Mouse (Mus musculus) monocyte, adult 2 months (primary cell): ENCODE data around the gene Eme2.

Experiments
- DNase-seq, 2 experiments: peaks; one replicate each; pipeline ENCODE4 v3.0.0; 2022; ENCODE audit warnings: low spot score in 2 of 2, low read depth in 1 of 2

Eme2 gene

DNA sequence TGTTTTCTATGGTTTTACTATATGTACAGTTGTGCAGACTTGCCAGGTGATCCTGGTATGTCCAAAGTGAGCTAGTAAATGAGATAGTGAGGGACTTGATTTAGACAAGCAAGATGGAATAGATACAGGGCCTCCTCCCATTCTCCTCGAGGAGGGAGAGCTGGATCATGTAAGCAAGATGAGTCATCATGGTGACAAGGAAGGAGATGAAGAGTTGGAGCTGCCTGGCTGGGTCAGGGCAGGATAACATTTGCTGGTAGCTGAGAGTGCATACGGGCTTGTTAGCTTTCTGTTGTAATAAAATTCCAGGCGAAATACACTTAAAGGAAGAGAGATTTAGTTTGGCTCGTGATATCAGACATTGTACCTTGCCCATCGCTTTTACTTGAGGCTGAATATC is 54.5 kb downstream of the Eme2 start:
- DNase-seq: no peak

DNA sequence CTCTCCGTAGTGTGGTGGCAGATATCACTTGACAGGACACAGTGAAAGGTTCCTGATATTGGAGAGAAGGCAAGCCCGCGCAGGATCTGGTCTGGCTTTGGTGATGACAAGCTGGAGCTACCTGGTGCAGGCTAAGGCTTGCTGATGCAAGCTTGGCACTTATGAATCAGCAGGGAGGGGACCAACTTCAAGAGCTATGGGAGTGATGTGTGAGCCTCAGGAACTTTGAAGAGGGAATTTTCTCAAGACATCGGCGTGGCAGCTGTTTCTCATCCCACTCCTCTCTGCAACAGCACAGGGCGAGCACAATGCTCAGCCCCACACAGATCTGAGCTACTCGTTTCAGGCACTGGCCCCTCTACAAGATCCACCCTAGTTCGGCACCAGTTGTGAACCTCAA is 55.0 kb downstream of the Eme2 start, which contains the start of gene Hagh:
Hagh (plus strand) TSS at position 302 of the 400 bp plus-strand sequence.
- no peak for DNase-seq
